Comparison of ENCODE assay signal across 1 mouse cellular context in genomic region chr6:144910392-144910791, GRCm38 (mm10).
A peak's percentile ranks its signal among the peaks of the same experiment; 100 is the strongest.
TF ChIP-seq lines count a peak whose summit lies in the region.

No protein-coding gene starts in this region.

TF ChIP-seq in CH12.LX, 34 proteins besides CTCF, POLR2A, EP300 and RAD21 (continued from another document):
- TF ChIP-seq E2F4 (IDR thresholded peaks at IDR 0.05; ENCODE audit: insufficient replicate concordance, low read depth, low read length) (no peak), SIN3A (IDR thresholded peaks at IDR 0.05; ENCODE audit: low read length) (no peak; the same call in 1 of the 2 replicates), MEF2A (IDR thresholded peaks at IDR 0.05; ENCODE audit: borderline replicate concordance, low read depth, low read length) (peak; percentile 96), ETS1 (conservative IDR thresholded peaks at IDR 0.05; ENCODE audit: low read depth, low read length) (peak; percentile 96), MXI1 (IDR thresholded peaks at IDR 0.05; ENCODE audit: low read depth, low read length) (no peak), USF1 (IDR thresholded peaks at IDR 0.05; ENCODE audit: low read depth, low read length) (no peak), POLR2AphosphoS2 (IDR thresholded peaks at IDR 0.05; ENCODE audit: low read depth, low read length) (no peak), ZC3H11A (IDR thresholded peaks at IDR 0.05; ENCODE audit: low read depth, low read length) (no peak), MAFK (IDR thresholded peaks at IDR 0.05; ENCODE audit: insufficient replicate concordance, low read length) (peak; percentile 80), JUN (IDR thresholded peaks at IDR 0.05; ENCODE audit: insufficient read depth, low read depth, low read length) (peak; percentile 11; the same call in 1 of the 2 replicates), IRF4 (IDR thresholded peaks at IDR 0.05; ENCODE audit: low read depth, low read length) (peak; percentile 83), ZNF384 (IDR thresholded peaks at IDR 0.05; ENCODE audit: low read depth, low read length) (no peak; the same call in 1 of the 2 replicates), UBTF (IDR thresholded peaks at IDR 0.05; ENCODE audit: low read depth, low read length) (no peak), KAT2A (IDR thresholded peaks at IDR 0.05; ENCODE audit: insufficient replicate concordance, low read length) (0 out of 2 replicates have a peak, but pooled peaks have one; percentile 10), BHLHE40 (IDR thresholded peaks at IDR 0.05; ENCODE audit: low read depth, low read length) (peak; percentile 83)
TF ChIP-seq in CH12.LX: peak in this region for 12.
